Comparison of ENCODE assay signal across 24 mouse cellular contexts in the genomic region with DNA sequence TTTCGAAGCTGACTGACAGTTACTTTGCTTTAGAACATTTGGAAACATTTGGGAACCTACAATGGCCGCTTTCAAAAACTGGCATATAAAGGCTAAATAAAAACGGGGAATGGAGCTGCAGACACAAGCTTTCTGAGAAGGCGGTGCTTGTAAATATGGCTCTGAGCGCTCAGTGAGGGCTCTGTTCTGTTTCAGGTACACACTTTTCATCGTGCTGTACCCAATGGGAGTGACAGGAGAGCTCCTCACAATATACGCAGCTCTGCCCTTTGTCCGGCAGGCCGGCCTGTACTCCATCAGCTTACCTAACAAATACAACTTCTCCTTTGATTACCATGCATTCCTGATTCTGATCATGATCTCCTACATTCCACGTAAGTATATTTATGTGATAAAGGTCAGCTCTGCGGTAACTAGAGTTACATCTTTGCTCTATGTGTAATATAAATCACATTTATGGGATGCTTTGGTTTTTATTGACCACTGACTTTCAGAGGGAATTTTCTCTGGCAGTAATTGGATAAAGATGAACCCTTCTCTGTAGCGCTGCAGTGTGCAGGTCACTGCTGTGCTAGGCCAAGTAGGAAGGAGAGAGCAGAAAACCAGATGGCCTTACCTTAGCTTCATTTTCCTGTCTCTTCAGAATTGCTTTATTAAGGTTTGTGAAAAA. TPM values are rescaled to one million over a fixed set of nuclear protein-coding genes. Genes with fewer than 3 reads are reported as not detected.
DNase-seq lines count a peak whose midpoint lies in the region; ATAC-seq lines count a peak whose summit lies in the region.
"Had no signal": no experiment of that assay in that cellular context is flagged by ENCODE, and none has a peak within 500 bp of the region (broad histone marks: within the 10 kb centered on the region; RNA-seq: fewer than 3 reads in every experiment).

No protein-coding gene starts in this region.

- peak overlapping the region; percentile 38; the same call in 1 of the 2 replicates for H3K27ac ChIP-seq in neural tube, embryonic 13.5 days (replicated peaks)
- H3K27ac ChIP-seq in embryonic facial prominence, embryonic 14.5 days (replicated peaks; ENCODE audit: low read depth, low read length) = 0 out of 2 replicates have a peak overlapping the region, but pooled peaks have one; percentile 8
- peak overlapping the region; percentile 56; the same call in 1 of the 2 replicates for H3K27ac ChIP-seq in limb, embryonic 13.5 days
- no peak overlapping the region for H3K27ac ChIP-seq in forebrain, embryonic 14.5 days (ENCODE audit: low read depth, low read length)
- H3K27ac ChIP-seq: heart, adult 2 months; heart, embryonic 13.5 days; liver, embryonic 13.5 days; midbrain, embryonic 13.5 days; neural tube, embryonic 12.5 days; stomach, postnatal 0 days had no signal

- WGBS in neural tube, embryonic 13.5 days = 75% methylated on average over 12 of the region's 12 CpGs
- WGBS in embryonic facial prominence, embryonic 14.5 days = 56% methylated on average over 12 of the region's 12 CpGs
- WGBS in limb, embryonic 13.5 days = 29% methylated on average over 12 of the region's 12 CpGs
- 85% methylated on average over 12 of the region's 12 CpGs for WGBS in forebrain, embryonic 14.5 days

- no peaks in the 10 kb centered on the region for H3K9me3 ChIP-seq in neural tube, embryonic 13.5 days
- H3K9me3 ChIP-seq in embryonic facial prominence, embryonic 14.5 days (ENCODE audit: control insufficient read depth, low read length) = no peaks in the 10 kb centered on the region
- H3K9me3 ChIP-seq in limb, embryonic 13.5 days = no peaks in the 10 kb centered on the region
- H3K9me3 ChIP-seq in forebrain, embryonic 14.5 days (replicated peaks; ENCODE audit: control insufficient read depth, low read length) = no peaks in the 10 kb centered on the region
- H3K9me3 ChIP-seq: heart, embryonic 13.5 days; liver, embryonic 13.5 days; midbrain, embryonic 13.5 days; neural tube, embryonic 12.5 days had no signal

- no peak for DNase-seq in neural tube, embryonic 10.5 days (ENCODE audit: extremely low spot score, low spot score)
- DNase-seq in embryo, embryonic 11 days = peak; percentile 21
- no peak for DNase-seq in embryonic facial prominence, embryonic 14.5 days (ENCODE audit: low spot score)
- DNase-seq in forebrain, embryonic 14.5 days (ENCODE audit: low spot score) = no peak
- no peak for DNase-seq in frontal cortex, postnatal 25 days (ENCODE audit: low spot score in 2 of 2)
- DNase-seq in thymus, postnatal 25 days = no peak
- DNase-seq: adrenal gland, postnatal 14 days; cerebellum, adult 8-10 months; gastrocnemius, postnatal 36 days; heart, adult 2 months; heart, postnatal 14 days; kidney, adult 18-20 months; kidney, postnatal 10 days; left cerebral cortex, postnatal 4 days; liver, embryonic 13.5 days; lung, adult 2 months; lung, postnatal 14 days had no signal

- H3K4me1 ChIP-seq in neural tube, embryonic 13.5 days (replicated peaks) = 0 out of 2 replicates have a peak, but pooled peaks cover 7% of the 10 kb centered on the region
- peaks cover 3% of the 10 kb centered on the region; the same call in 1 of the 2 replicates for H3K4me1 ChIP-seq in embryonic facial prominence, embryonic 14.5 days (ENCODE audit: control insufficient read depth, insufficient read depth, low read length)
- peaks cover 36% of the 10 kb centered on the region for H3K4me1 ChIP-seq in limb, embryonic 13.5 days
- H3K4me1 ChIP-seq in forebrain, embryonic 14.5 days (ENCODE audit: control insufficient read depth, insufficient read depth, low read length) = no peaks in the 10 kb centered on the region
- H3K4me1 ChIP-seq: liver, embryonic 13.5 days; midbrain, embryonic 13.5 days; neural tube, embryonic 12.5 days had no signal

- H3K9ac ChIP-seq in neural tube, embryonic 13.5 days = no peak overlapping the region
- no peak overlapping the region for H3K9ac ChIP-seq in embryonic facial prominence, embryonic 14.5 days (ENCODE audit: low read depth, low read length)
- no peak overlapping the region for H3K9ac ChIP-seq in limb, embryonic 13.5 days
- no peak overlapping the region for H3K9ac ChIP-seq in forebrain, embryonic 14.5 days (ENCODE audit: low read length)
- H3K9ac ChIP-seq: heart, embryonic 13.5 days; liver, embryonic 13.5 days; midbrain, embryonic 13.5 days; neural tube, embryonic 12.5 days had no signal

- H3K27me3 ChIP-seq in neural tube, embryonic 13.5 days = no peaks in the 10 kb centered on the region
- H3K27me3 ChIP-seq in embryonic facial prominence, embryonic 14.5 days (replicated peaks; ENCODE audit: control insufficient read depth, insufficient read depth, low read length) = no peaks in the 10 kb centered on the region
- H3K27me3 ChIP-seq in limb, embryonic 13.5 days = no peaks in the 10 kb centered on the region
- no peaks in the 10 kb centered on the region for H3K27me3 ChIP-seq in forebrain, embryonic 14.5 days (replicated peaks; ENCODE audit: control insufficient read depth, insufficient read depth, low read length)
- H3K27me3 ChIP-seq: heart, embryonic 13.5 days; liver, embryonic 13.5 days; midbrain, embryonic 13.5 days; neural tube, embryonic 12.5 days had no signal

- H3K4me2 ChIP-seq in neural tube, embryonic 13.5 days = no peak overlapping the region
- no peak overlapping the region for H3K4me2 ChIP-seq in embryonic facial prominence, embryonic 14.5 days (ENCODE audit: low read depth, low read length)
- peak overlapping the region; percentile 12; the same call in 1 of the 2 replicates for H3K4me2 ChIP-seq in limb, embryonic 13.5 days (replicated peaks)
- no peak overlapping the region for H3K4me2 ChIP-seq in forebrain, embryonic 14.5 days (ENCODE audit: low read length)
- H3K4me2 ChIP-seq: heart, embryonic 13.5 days; liver, embryonic 13.5 days; midbrain, embryonic 13.5 days; neural tube, embryonic 12.5 days had no signal

- 0 out of 2 replicates have a peak, but pooled peaks cover 12% of the 10 kb centered on the region for H3K36me3 ChIP-seq in neural tube, embryonic 13.5 days
- 0 out of 2 replicates have a peak, but pooled peaks cover 5% of the 10 kb centered on the region for H3K36me3 ChIP-seq in embryonic facial prominence, embryonic 14.5 days (ENCODE audit: control insufficient read depth, insufficient read depth, low read length)
- peaks cover 22% of the 10 kb centered on the region for H3K36me3 ChIP-seq in limb, embryonic 13.5 days
- H3K36me3 ChIP-seq in forebrain, embryonic 14.5 days (ENCODE audit: control insufficient read depth, insufficient read depth, low read length) = peaks cover 6% of the 10 kb centered on the region; the same call in 1 of the 2 replicates

- ATAC-seq in neural tube, embryonic 13.5 days (ENCODE audit: low read depth) = no peak
- no peak for ATAC-seq in embryonic facial prominence, embryonic 14.5 days (ENCODE audit: low read depth)
- ATAC-seq in limb, embryonic 13.5 days (ENCODE audit: low FRiP score, low read depth) = peak; percentile 67; the same call in 1 of the 2 replicates
- no peak for ATAC-seq in forebrain, embryonic 14.5 days
- ATAC-seq: inflammation-experienced regulatory T-cells, adult 6 months; midbrain, embryonic 13.5 days had no signal

- no peak overlapping the region for H3K4me3 ChIP-seq in neural tube, embryonic 13.5 days
- no peak overlapping the region for H3K4me3 ChIP-seq in embryonic facial prominence, embryonic 14.5 days (ENCODE audit: low read depth, low read length)
- no peak overlapping the region for H3K4me3 ChIP-seq in limb, embryonic 13.5 days
- no peak overlapping the region for H3K4me3 ChIP-seq in forebrain, embryonic 14.5 days (ENCODE audit: low read depth, low read length)
- H3K4me3 ChIP-seq: heart, adult 2 months; heart, embryonic 13.5 days; liver, embryonic 13.5 days; midbrain, embryonic 13.5 days; neural tube, embryonic 12.5 days had no signal

RNA-seq across cellular contexts. Expression of gene Adcy5, which starts 52.8 kb away (rescaled TPM):
- polyA plus RNA-seq in neural tube, embryonic 13.5 days (2015; fragmentation: Nextera tagmentation; extraction: Ambion mirVana) = 4.0 and 5.3 TPM in 2 replicates
- 2.8 and 3.1 TPM in 2 replicates for polyA plus RNA-seq in embryonic facial prominence, embryonic 14.5 days (2014; fragmentation: Nextera tagmentation; extraction: Ambion mirVana)
- 2.3 and 2.6 TPM in 2 replicates for polyA plus RNA-seq in limb, embryonic 13.5 days (2015; fragmentation: Nextera tagmentation; extraction: Ambion mirVana)
- polyA plus RNA-seq in forebrain, embryonic 14.5 days (2014; fragmentation: Nextera tagmentation; extraction: Ambion mirVana) = 4.4 and 5.4 TPM in 2 replicates
